ENCODE assay signal across 19 mouse cellular contexts in genomic region chr13:52067048-52067447, GRCm38 (mm10).
DNase-seq lines count a peak whose midpoint lies in the region; ATAC-seq and TF ChIP-seq lines count a peak whose summit lies in the region.
"Had no signal": no experiment of that assay in that cellular context is flagged by ENCODE, and none has a peak within 500 bp of the region (broad histone marks: within the 10 kb centered on the region; RNA-seq: fewer than 3 reads in every experiment).

No protein-coding gene starts in this region.

- 0 out of 2 replicates have a peak overlapping the region, but pooled peaks have one; percentile 13 for H3K4me2 ChIP-seq in heart, embryonic 14.5 days (ENCODE audit: low read length)
- H3K4me2 ChIP-seq in lung, embryonic 14.5 days, result no peak overlapping the region
- no peak overlapping the region for H3K4me2 ChIP-seq in midbrain, embryonic 11.5 days
- H3K4me2 ChIP-seq in midbrain, embryonic 14.5 days (ENCODE audit: low read length), result no peak overlapping the region
- H3K4me2 ChIP-seq: hindbrain, embryonic 13.5 days; kidney, embryonic 15.5 days had no signal

- H3K27me3 ChIP-seq in heart, embryonic 14.5 days (ENCODE audit: control insufficient read depth, insufficient read depth, low read length), result no peaks in the 10 kb centered on the region
- H3K27me3 ChIP-seq in lung, embryonic 14.5 days (ENCODE audit: insufficient read depth, low read length), result no peaks in the 10 kb centered on the region
- H3K27me3 ChIP-seq in midbrain, embryonic 11.5 days (ENCODE audit: control insufficient read depth, insufficient read depth, low read length), result no peaks in the 10 kb centered on the region
- H3K27me3 ChIP-seq in midbrain, embryonic 14.5 days (ENCODE audit: control insufficient read depth, insufficient read depth, low read length), result no peaks in the 10 kb centered on the region
- H3K27me3 ChIP-seq: kidney, embryonic 15.5 days had no signal

- 20% methylated on average over 4 of the region's 4 CpGs for WGBS in heart, embryonic 14.5 days
- WGBS in lung, embryonic 14.5 days, result 34% methylated on average over 4 of the region's 4 CpGs
- 79% methylated on average over 4 of the region's 4 CpGs for WGBS in midbrain, embryonic 11.5 days
- WGBS in midbrain, embryonic 14.5 days, result 73% methylated on average over 4 of the region's 4 CpGs

- no peak overlapping the region for H3K9ac ChIP-seq in heart, embryonic 14.5 days (ENCODE audit: low read length)
- H3K9ac ChIP-seq in lung, embryonic 14.5 days, result no peak overlapping the region
- H3K9ac ChIP-seq in midbrain, embryonic 11.5 days (ENCODE audit: low read length), result no peak overlapping the region
- H3K9ac ChIP-seq in midbrain, embryonic 14.5 days (replicated peaks; ENCODE audit: low read length), result no peak overlapping the region
- H3K9ac ChIP-seq: forebrain, postnatal 0 days; hindbrain, embryonic 13.5 days; kidney, embryonic 15.5 days; liver, embryonic 14.5 days had no signal

- peaks cover 24 to 31% of the 10 kb centered on the region in 2 experiments for H3K4me1 ChIP-seq in heart, embryonic 14.5 days (ENCODE audit: control insufficient read depth in 2 of 2, insufficient read depth in 2 of 2, low read length in 2 of 2)
- peaks cover 6% of the 10 kb centered on the region; the same call in 1 of the 2 replicates for H3K4me1 ChIP-seq in lung, embryonic 14.5 days (ENCODE audit: insufficient read depth)
- no peaks in the 10 kb centered on the region for H3K4me1 ChIP-seq in midbrain, embryonic 11.5 days (ENCODE audit: control insufficient read depth, insufficient read depth, low read length)
- H3K4me1 ChIP-seq in midbrain, embryonic 14.5 days (ENCODE audit: control insufficient read depth, insufficient read depth, low read length), result no peaks in the 10 kb centered on the region

- DNase-seq in heart, postnatal 4 days, result no peak
- peak; percentile 42 for DNase-seq in lung, embryonic 14.5 days
- DNase-seq in lung, postnatal 4 days, result no peak
- DNase-seq in midbrain, embryonic 11.5 days (ENCODE audit: low spot score, missing footprints), result peak; percentile 26
- no peak for DNase-seq in midbrain, embryonic 14.5 days
- DNase-seq in Muller cell, postnatal 12 days (ENCODE audit: inconsistent ontology term), result no peak
- DNase-seq: adrenal gland, adult 8-10 months; cerebellum, adult 11-12 months; cerebellum, postnatal 10 days; forebrain, postnatal 0 days; gastrocnemius, postnatal 36 days; heart, postnatal 14 days; kidney, adult 11 months; kidney, postnatal 36 days; thymus, postnatal 36 days had no signal

- H3K9me3 ChIP-seq in heart, embryonic 14.5 days (ENCODE audit: control insufficient read depth, low read length), result no peaks in the 10 kb centered on the region
- no peaks in the 10 kb centered on the region for H3K9me3 ChIP-seq in lung, embryonic 14.5 days (ENCODE audit: low read depth, low read length)
- no peaks in the 10 kb centered on the region for H3K9me3 ChIP-seq in midbrain, embryonic 11.5 days (ENCODE audit: control insufficient read depth, low read length)
- no peaks in the 10 kb centered on the region for H3K9me3 ChIP-seq in midbrain, embryonic 14.5 days (ENCODE audit: control insufficient read depth, low read length)
- H3K9me3 ChIP-seq: hindbrain, embryonic 13.5 days; kidney, embryonic 15.5 days had no signal

- peak overlapping the region; percentile 43 to 64 for H3K27ac ChIP-seq in heart, embryonic 14.5 days (replicated peaks in 1 of 2; ENCODE audit: control insufficient read depth in 1 of 2, insufficient read depth in 1 of 2, low read depth in 2 of 2, low read length in 2 of 2)
- H3K27ac ChIP-seq in lung, embryonic 14.5 days (ENCODE audit: low read depth), result no peak overlapping the region; the same call in 1 of the 2 replicates
- no peak overlapping the region for H3K27ac ChIP-seq in midbrain, embryonic 11.5 days (ENCODE audit: low read depth, low read length)
- no peak overlapping the region for H3K27ac ChIP-seq in midbrain, embryonic 14.5 days (replicated peaks; ENCODE audit: low read depth, low read length)
- H3K27ac ChIP-seq: hindbrain, embryonic 13.5 days; kidney, embryonic 15.5 days; liver, embryonic 14.5 days had no signal

- no peaks in the 10 kb centered on the region for H3K36me3 ChIP-seq in heart, embryonic 14.5 days (ENCODE audit: control insufficient read depth, insufficient read depth, low read length)
- no peaks in the 10 kb centered on the region for H3K36me3 ChIP-seq in lung, embryonic 14.5 days (ENCODE audit: insufficient read depth)
- H3K36me3 ChIP-seq in midbrain, embryonic 11.5 days (ENCODE audit: control insufficient read depth, insufficient read depth, low read length), result no peaks in the 10 kb centered on the region
- H3K36me3 ChIP-seq in midbrain, embryonic 14.5 days (ENCODE audit: control insufficient read depth, insufficient read depth, low read length), result no peaks in the 10 kb centered on the region
- H3K36me3 ChIP-seq: hindbrain, embryonic 13.5 days; kidney, embryonic 15.5 days had no signal

- H3K4me3 ChIP-seq in heart, embryonic 14.5 days (ENCODE audit: control insufficient read depth in 1 of 2, insufficient read depth in 1 of 2, low read depth in 1 of 2, low read length in 2 of 2), result no peak overlapping the region
- H3K4me3 ChIP-seq in lung, embryonic 14.5 days (ENCODE audit: low read depth, low read length), result no peak overlapping the region
- H3K4me3 ChIP-seq in midbrain, embryonic 11.5 days (ENCODE audit: low read depth, low read length), result no peak overlapping the region
- H3K4me3 ChIP-seq in midbrain, embryonic 14.5 days (replicated peaks; ENCODE audit: low read depth, low read length), result no peak overlapping the region
- H3K4me3 ChIP-seq: hindbrain, embryonic 13.5 days; kidney, embryonic 15.5 days had no signal

- no peak for ATAC-seq in heart, embryonic 14.5 days (ENCODE audit: insufficient number of reproducible peaks, insufficient read depth, low FRiP score, low read depth)
- no peak for ATAC-seq in lung, embryonic 14.5 days (ENCODE audit: insufficient read depth)
- no peak for ATAC-seq in midbrain, embryonic 11.5 days (ENCODE audit: low FRiP score)
- no peak for ATAC-seq in midbrain, embryonic 14.5 days (ENCODE audit: low FRiP score, low TSS enrichment)
- ATAC-seq: forebrain, postnatal 0 days had no signal

- no peak for TF ChIP-seq CTCF in lung, embryonic 14.5 days (IDR thresholded peaks at IDR 0.05; ENCODE audit: low read depth)

Comparison
In these comparisons a context has a peak if more than half of its experiments do, and no peak if none do; other contexts are left out.
1. DNase-seq: peak in lung, embryonic 14.5 days (single experiment) and midbrain, embryonic 11.5 days (single experiment); none in heart, postnatal 4 days (single experiment), lung, postnatal 4 days (0 of 2), midbrain, embryonic 14.5 days (single experiment) and Muller cell, postnatal 12 days (single experiment).
2. H3K27ac ChIP-seq: peak in heart, embryonic 14.5 days (2 of 2); none in lung, embryonic 14.5 days (single experiment), midbrain, embryonic 11.5 days (single experiment) and midbrain, embryonic 14.5 days (single experiment).